Mouse (Mus musculus): ENCODE results near the gene Man1b1.

DNA sequence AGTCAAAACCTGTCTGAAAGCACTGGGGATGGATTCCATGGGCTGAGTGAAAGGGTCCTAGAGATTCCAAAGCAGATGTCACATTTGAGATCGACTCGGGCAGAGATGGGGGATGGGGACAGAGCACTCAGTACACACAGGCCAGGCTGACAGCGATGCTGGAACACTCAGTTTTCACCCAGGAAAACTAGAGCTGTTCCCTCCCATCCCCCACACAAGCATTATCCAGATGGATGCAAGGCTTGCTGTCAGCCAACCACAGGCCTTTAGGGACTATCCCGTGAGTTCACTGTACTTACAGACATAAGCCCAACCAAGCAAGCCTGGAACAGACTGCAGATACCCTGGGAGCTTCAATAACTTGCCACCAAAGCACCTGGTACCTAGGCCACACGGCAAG is 59.1 kb downstream of the Man1b1 start:
- TF ChIP-seq CHD2 (IDR thresholded peaks at IDR 0.05; ENCODE audit: low read depth, low read length), result no peak
- no peak for TF ChIP-seq MAFK (IDR thresholded peaks at IDR 0.05; ENCODE audit: insufficient read depth, low read depth, low read length)
- no peak for TF ChIP-seq ZC3H11A (IDR thresholded peaks at IDR 0.05; ENCODE audit: borderline replicate concordance, low read depth, low read length)
- no peak for TF ChIP-seq HCFC1 (IDR thresholded peaks at IDR 0.05; ENCODE audit: borderline replicate concordance, insufficient read depth, low read length)
- no peak for TF ChIP-seq ZNF384 (IDR thresholded peaks at IDR 0.05; ENCODE audit: low read depth, low read length)
